Mouse (Mus musculus) E14TG2a.4 (cell line): ENCODE results near the gene Depdc5.

Experiments used
- CTCF ChIP-seq: conservative IDR thresholded peaks from 2 replicates; pipeline ENCODE4 v1.5.1; 2014; ENCODE audit warnings: low read length
- NANOG ChIP-seq: IDR thresholded peaks from 2 replicates; pipeline ENCODE4 v1.6.1; 2014; ENCODE audit warnings: borderline replicate concordance, low read length, mixed read lengths
- POU5F1 ChIP-seq: IDR thresholded peaks from 2 replicates; pipeline ENCODE4 v1.6.1; 2014; ENCODE audit warnings: low read length, borderline replicate concordance

GRCm38 (mm10) chr5:32961616-32962015, 98.1 kb downstream of the Depdc5 start:
- TF ChIP-seq CTCF (no peak), POU5F1 (no peak), NANOG (no peak)
